Mouse (Mus musculus) left cerebral cortex, adult 2 months (tissue): ENCODE results near the gene Rnf169. TPM values are rescaled to one million over a fixed set of nuclear protein-coding genes. Genes with fewer than 3 reads are reported as not detected.

Source experiments
- DNase-seq, 2 experiments: peaks; one replicate each; pipeline ENCODE4 v3.0.0; 2021 to 2022; ENCODE audit warnings: low spot score in 2 of 2, mixed read lengths in 1 of 2; ENCODE audit errors: extremely low spot score in 1 of 2
- H3K27ac ChIP-seq: fragments of 200-600 bp; 2 replicates; pipeline ENCODE4 v1.8.1; 2022
- H3K4me3 ChIP-seq: fragments of 200-600 bp; 2 replicates; pipeline ENCODE4 v1.8.1; 2022
- CTCF ChIP-seq: fragments of 200-600 bp; IDR thresholded peaks from 2 replicates; pipeline ENCODE4 v1.8.1; 2022; ENCODE audit warnings: antibody characterized with exemption, mild to moderate bottlenecking, moderate library complexity
- intact Hi-C: fragments of 180-260 bp; cut with DNase I; formaldehyde crosslinking; loops from one replicate; pipeline ENCODE4 v1.15.1; 2025
- total RNA-seq, 2 experiments: library from RNA; stranded (reverse); gene quantifications; 2 replicates each; pipeline ENCODE4 v1.2.3; 2021

Gene Rnf169
- total RNA-seq, 2 experiments from 2014 or later: 49.4 to 51.3 TPM

- H3K4me3 ChIP-seq: no peak overlapping the region
- H3K27ac ChIP-seq: no peak overlapping the region
- no peak for TF ChIP-seq CTCF
- DNase-seq: no peak
- intact Hi-C loops: no loop called here
Observed at GRCm38 (mm10) chr7:99906346-99906745, 73.9 kb downstream of the Rnf169 start.

GRCm38 (mm10) chr7:99904421-99905005 lies 75.7 kb downstream of the Rnf169 start:
- DNase-seq: no peak
- intact Hi-C loops: no loop called here
- no peak for TF ChIP-seq CTCF
- H3K4me3 ChIP-seq: no peak overlapping the region
- no peak overlapping the region for H3K27ac ChIP-seq

- Histone ChIP-seq H3K4me3 (no peak overlapping the region), H3K27ac (peak overlapping the region; percentile 28; the same call in 1 of the 2 replicates)
- TF ChIP-seq CTCF: no peak
- DNase-seq: no peak
- intact Hi-C loops: no loop called here
Observed at GRCm38 (mm10) chr7:99902918-99903665, 77.2 kb downstream of the Rnf169 start.

GRCm38 (mm10) chr7:99902208-99902607 lies 78.0 kb downstream of the Rnf169 start:
- no peak for TF ChIP-seq CTCF
- H3K4me3 ChIP-seq: no peak overlapping the region
- intact Hi-C loops: no loop called here
- DNase-seq: peak in 1 of 2 experiments; percentile 31
- H3K27ac ChIP-seq: peak overlapping the region; percentile 18; the same call in 1 of the 2 replicates

- intact Hi-C loops: no loop called here
- H3K27ac ChIP-seq: no peak overlapping the region
- no peak overlapping the region for H3K4me3 ChIP-seq
- no peak for DNase-seq
- TF ChIP-seq CTCF: no peak
Observed at GRCm38 (mm10) chr7:99896905-99897304, 83.3 kb downstream of the Rnf169 start.

GRCm38 (mm10) chr7:99894478-99894877 lies 85.8 kb downstream of the Rnf169 start:
- TF ChIP-seq CTCF: no peak
- intact Hi-C loops: no loop called here
- no peak overlapping the region for H3K4me3 ChIP-seq
- H3K27ac ChIP-seq: no peak overlapping the region
- DNase-seq: no peak

- no peak for TF ChIP-seq CTCF
- Histone ChIP-seq H3K4me3 (no peak overlapping the region), H3K27ac (no peak overlapping the region)
- DNase-seq: no peak
- intact Hi-C loops: no loop called here
Observed at GRCm38 (mm10) chr7:99893967-99894366, 86.3 kb downstream of the Rnf169 start.

- Histone ChIP-seq H3K4me3 (no peak overlapping the region), H3K27ac (no peak overlapping the region)
- no peak for TF ChIP-seq CTCF
- DNase-seq: no peak
- intact Hi-C loops: no loop called here
Observed at GRCm38 (mm10) chr7:99892351-99892750, 87.9 kb downstream of the Rnf169 start.

- intact Hi-C loops: no loop called here
- no peak overlapping the region for H3K4me3 ChIP-seq
- no peak for DNase-seq
- H3K27ac ChIP-seq: no peak overlapping the region
- no peak; the same call in 1 of the 2 replicates for TF ChIP-seq CTCF
Observed at GRCm38 (mm10) chr7:99891471-99891870, 88.8 kb downstream of the Rnf169 start.

- no peak for DNase-seq
- H3K4me3 ChIP-seq: no peak overlapping the region
- no peak overlapping the region for H3K27ac ChIP-seq
- no peak for TF ChIP-seq CTCF
- intact Hi-C loops: no loop called here
Observed at GRCm38 (mm10) chr7:99890168-99890755, 90.0 kb downstream of the Rnf169 start.

GRCm38 (mm10) chr7:99889175-99889880 lies 90.9 kb downstream of the Rnf169 start:
- intact Hi-C loops: no loop called here
- peak; percentile 4 for TF ChIP-seq CTCF
- H3K27ac ChIP-seq: no peak overlapping the region
- no peak overlapping the region for H3K4me3 ChIP-seq
- no peak for DNase-seq

GRCm38 (mm10) chr7:99887743-99888142 lies 92.5 kb downstream of the Rnf169 start:
- TF ChIP-seq CTCF: no peak

More at GRCm38 (mm10) chr7:99887743-99888142, 92.5 kb downstream of the Rnf169 start:
- no peak for DNase-seq
- H3K4me3 ChIP-seq: no peak overlapping the region
- intact Hi-C loops: no loop called here
- H3K27ac ChIP-seq: no peak overlapping the region
